Mouse (Mus musculus) embryonic facial prominence, embryonic 10.5 days (tissue): ENCODE measurements around the gene Fam171a1. TPM values are rescaled to one million over a fixed set of nuclear protein-coding genes. Genes with fewer than 3 reads are reported as not detected.
"Not testable (repeated sequence)": the region's sequence is repeated elsewhere in the genome, so short reads cannot be mapped to it uniquely, and the experiment has no call there.

Experiments
- DNase-seq: peaks from one replicate; pipeline ENCODE4 v3.0.0-alpha.2; 2017; ENCODE audit warnings: low spot score
- H3K27ac ChIP-seq: fragments of 300-500 bp; sonication (generic); replicated peaks from 2 replicates; pipeline ENCODE4 v1.5.1; 2016; ENCODE audit warnings: mild to moderate bottlenecking
- H3K27me3 ChIP-seq: fragments of 300-500 bp; sonication (generic); replicated peaks from 2 replicates; pipeline ENCODE4 v1.6.1; 2016; ENCODE audit warnings: low read depth, mild to moderate bottlenecking; ENCODE audit not compliant: poor library complexity, severe bottlenecking
- H3K36me3 ChIP-seq: fragments of 300-500 bp; sonication (generic); replicated peaks from 2 replicates; pipeline ENCODE4 v1.6.1; 2016; ENCODE audit warnings: mild to moderate bottlenecking, moderate library complexity
- H3K4me1 ChIP-seq: fragments of 300-500 bp; sonication (generic); 2 replicates; pipeline ENCODE4 v1.6.1; 2016
- H3K4me3 ChIP-seq: fragments of 300-500 bp; sonication (generic); 2 replicates; pipeline ENCODE4 v1.5.1; 2016; ENCODE audit warnings: mild to moderate bottlenecking, moderate library complexity
- H3K9me3 ChIP-seq: fragments of 300-500 bp; sonication (generic); 2 replicates; pipeline ENCODE4 v1.6.1; 2016; ENCODE audit warnings: mild to moderate bottlenecking
- WGBS: fragments of 180-500 bp; shearing (Covaris S2); methylation state at CpG from one replicate; pipeline ENCODE4 v1.1.7; 2016; 5-methylcytosine and 5-hydroxymethylcytosine counted together
- polyA plus RNA-seq: library from polyadenylated mRNA; unstranded; fragments of >200 nt; fragmentation: Nextera tagmentation; extraction: Ambion mirVana; gene quantifications from 2 replicates; pipeline ENCODE4 v1.2.1, GENCODE M21; 2016

Fam171a1 gene
- polyA plus RNA-seq, 1 experiment from 2014 or later, result 38.9 TPM

DNA sequence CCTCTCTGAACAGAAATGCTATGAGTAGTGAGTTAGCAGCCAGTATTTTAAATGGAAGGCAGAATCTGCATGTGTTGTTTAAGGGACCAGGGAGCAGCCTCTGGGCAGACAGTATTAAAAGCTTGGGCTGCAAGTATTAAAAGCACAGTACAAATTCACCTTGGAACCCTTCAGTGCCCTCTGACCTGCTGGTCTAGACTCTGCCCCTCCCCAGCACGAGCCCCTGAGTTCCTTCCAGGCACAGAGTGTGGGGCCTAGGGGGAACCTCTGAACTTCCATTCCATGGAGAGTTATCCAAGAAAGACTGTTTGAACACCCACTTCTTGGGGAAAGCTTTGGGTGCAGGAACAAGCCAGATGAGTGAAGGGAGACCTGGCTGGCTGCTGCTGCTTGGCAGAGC lies 47.6 kb downstream of the Fam171a1 start:
- no peaks in the 10 kb centered on the region for H3K36me3 ChIP-seq
- no peak overlapping the region for H3K4me3 ChIP-seq
- H3K27ac ChIP-seq, result no peak overlapping the region
- 61% methylated on average over 1 of the region's 1 CpGs for WGBS
- no peak for DNase-seq
- no peaks in the 10 kb centered on the region for H3K27me3 ChIP-seq
- H3K4me1 ChIP-seq, result peaks cover 30% of the 10 kb centered on the region
- H3K9me3 ChIP-seq, result no peaks in the 10 kb centered on the region

DNA sequence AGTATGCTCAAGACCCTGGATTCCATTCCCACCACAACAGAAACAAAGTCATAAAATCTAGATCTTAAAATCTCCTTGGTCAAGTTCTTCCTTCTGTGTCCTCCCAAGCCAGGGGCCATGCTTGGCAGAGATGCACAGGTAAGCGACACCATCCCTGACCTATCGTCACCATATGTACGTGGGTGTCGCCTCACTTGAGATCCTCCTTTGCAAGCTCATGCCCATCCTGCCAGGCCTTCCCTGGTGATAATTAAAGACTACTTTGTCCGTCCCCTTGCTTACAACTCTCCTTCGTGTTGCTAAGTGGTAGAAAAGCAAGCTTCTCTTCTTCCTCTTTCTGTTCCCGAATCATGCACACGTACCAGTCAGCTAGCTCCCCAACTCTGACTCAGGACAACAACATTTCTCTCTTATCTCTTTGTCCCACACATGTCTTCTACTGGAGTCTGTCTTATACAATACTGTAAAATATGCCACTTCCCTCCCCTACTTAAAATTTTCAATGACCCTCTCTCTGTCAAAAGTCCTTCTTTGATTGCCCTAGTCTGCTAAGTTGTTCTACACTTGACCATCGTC lies 49.6 kb downstream of the Fam171a1 start:
- DNase-seq, result no peak
- Histone ChIP-seq H3K27me3 (no peaks in the 10 kb centered on the region), H3K27ac (no peak overlapping the region), H3K4me3 (no peak overlapping the region), H3K36me3 (no peaks in the 10 kb centered on the region), H3K9me3 (no peaks in the 10 kb centered on the region), H3K4me1 (peaks cover 20% of the 10 kb centered on the region)
- WGBS, result 92% methylated on average over 9 of the region's 9 CpGs

DNA sequence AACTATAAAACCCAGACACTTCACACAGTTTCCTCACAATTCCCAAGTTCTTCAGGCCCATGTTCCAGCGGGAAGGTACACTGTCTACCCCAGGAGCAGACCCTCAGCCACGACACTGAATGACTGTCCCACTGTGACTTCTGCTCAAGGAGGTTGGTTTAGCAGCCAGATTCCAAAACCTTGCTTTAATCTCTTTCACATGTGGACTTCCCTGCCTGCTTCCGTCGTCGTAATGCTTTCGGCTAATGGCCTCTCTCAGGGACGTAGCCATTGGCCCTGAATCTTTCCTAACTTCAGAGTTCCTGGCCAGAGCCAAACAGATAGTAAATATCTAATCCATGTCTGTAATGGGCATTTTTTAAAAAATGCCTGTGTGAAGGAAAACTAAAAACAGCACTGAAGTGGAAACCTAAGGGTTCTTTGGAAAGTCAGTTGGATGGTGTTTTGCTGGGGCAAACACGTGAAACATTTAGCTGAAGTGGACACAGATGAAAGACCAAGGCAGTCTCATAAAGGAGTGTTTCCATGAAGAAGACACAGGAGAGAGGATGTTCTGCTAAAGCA lies 51.1 kb downstream of the Fam171a1 start:
- no peak overlapping the region for H3K4me3 ChIP-seq
- H3K9me3 ChIP-seq, result no peaks in the 10 kb centered on the region
- no peaks in the 10 kb centered on the region for H3K27me3 ChIP-seq
- no peak for DNase-seq
- H3K27ac ChIP-seq, result no peak overlapping the region
- peaks cover 18% of the 10 kb centered on the region for H3K4me1 ChIP-seq
- WGBS, result 69% methylated on average over 8 of the region's 8 CpGs
- no peaks in the 10 kb centered on the region for H3K36me3 ChIP-seq

DNA sequence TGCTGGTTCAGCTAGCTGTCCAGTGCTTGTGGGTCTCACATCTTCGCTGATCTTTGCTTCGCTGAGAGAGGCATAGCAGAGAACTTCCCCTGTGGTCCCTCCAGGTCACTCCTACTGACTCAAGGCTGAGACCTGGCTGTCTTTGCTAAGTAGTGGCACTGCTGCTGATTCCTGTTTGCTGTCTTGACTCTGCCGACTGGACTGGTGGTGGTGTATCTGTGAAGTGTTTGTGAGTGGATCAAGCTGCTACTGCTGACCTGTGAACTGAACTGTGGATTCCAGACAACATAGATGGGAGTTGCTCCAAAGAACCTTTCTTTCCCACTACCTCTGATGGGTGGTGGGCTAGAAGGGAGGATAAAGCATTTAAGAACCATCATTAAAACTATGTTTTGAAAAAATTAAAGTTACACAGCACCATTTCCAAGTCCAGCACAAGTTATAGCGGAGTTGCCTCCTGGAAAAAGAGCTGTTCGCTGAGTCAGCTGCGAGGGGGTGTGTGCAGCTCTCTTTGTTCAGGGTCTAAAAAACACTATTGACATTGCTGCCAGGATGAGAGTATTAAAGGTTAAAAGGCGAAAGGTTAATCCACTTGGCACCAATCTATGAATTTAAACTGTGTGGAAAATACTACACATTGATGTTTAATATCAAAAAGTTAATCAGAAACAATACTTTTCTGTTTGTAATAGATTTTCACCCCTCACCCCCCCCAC lies 52.0 kb downstream of the Fam171a1 start:
- DNase-seq, result no peak
- Histone ChIP-seq H3K9me3 (no peaks in the 10 kb centered on the region), H3K4me1 (peaks cover 18% of the 10 kb centered on the region), H3K27ac (no peak overlapping the region), H3K36me3 (no peaks in the 10 kb centered on the region), H3K27me3 (no peaks in the 10 kb centered on the region), H3K4me3 (no peak overlapping the region)
- WGBS, result 90% methylated on average over 7 of the region's 7 CpGs

DNA sequence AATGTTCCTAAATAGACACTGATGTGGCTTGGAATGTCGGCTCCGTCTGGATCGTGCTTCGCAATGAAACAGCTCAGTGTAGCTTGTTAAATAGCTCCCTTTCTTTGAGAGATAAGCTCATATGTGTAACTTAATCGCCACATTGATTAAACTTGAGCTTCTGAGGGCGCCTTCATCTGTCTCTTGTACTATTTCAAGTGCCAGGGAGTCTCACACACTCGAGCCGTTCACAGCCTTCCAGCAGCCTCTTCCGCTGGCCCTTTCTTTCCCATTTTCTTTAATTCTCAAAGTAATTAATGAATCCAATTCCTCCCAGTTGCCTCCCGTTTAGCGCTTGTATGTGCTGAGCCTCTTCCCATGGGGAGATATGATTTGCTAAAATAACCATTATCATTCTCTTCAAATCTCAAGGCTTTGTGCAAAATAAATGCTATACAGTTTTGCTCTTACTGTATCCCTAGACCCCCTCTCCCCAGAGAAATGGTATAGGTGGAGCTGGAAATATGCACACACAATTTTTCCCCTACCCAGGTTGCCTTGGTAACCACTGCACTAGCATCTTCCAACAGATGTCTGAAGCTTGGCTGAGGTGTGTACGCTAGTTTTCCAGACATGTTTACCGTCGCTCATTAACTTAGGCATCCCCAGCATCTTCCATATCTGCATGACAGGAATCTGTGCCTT lies 54.8 kb downstream of the Fam171a1 start:
- H3K9me3 ChIP-seq, result no peaks in the 10 kb centered on the region
- no peak overlapping the region for H3K27ac ChIP-seq
- DNase-seq, result no peak
- no peaks in the 10 kb centered on the region for H3K36me3 ChIP-seq
- no peak overlapping the region for H3K4me3 ChIP-seq
- H3K27me3 ChIP-seq, result no peaks in the 10 kb centered on the region
- H3K4me1 ChIP-seq, result peaks cover 17% of the 10 kb centered on the region; the same call in 1 of the 2 replicates
- WGBS, result 91% methylated on average over 14 of the region's 14 CpGs

DNA sequence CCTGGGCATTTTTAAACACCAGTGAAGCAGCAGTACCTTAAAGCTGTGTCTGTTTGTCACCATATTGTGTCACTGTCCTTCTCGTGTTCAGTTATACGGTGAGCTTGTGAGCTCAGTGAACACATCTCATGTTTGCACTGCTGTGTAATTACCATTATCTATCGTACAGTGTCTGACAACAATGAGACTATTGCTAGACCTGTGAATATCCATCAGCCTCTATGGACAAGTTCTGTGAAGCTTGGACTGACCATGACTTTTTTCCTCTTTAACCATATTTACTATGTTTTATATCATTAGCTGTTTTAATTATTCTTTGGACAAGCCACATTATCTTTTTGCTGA lies 55.4 kb downstream of the Fam171a1 start:
- H3K9me3 ChIP-seq, result no peaks in the 10 kb centered on the region
- no peak for DNase-seq
- no peaks in the 10 kb centered on the region for H3K27me3 ChIP-seq
- no peaks in the 10 kb centered on the region for H3K36me3 ChIP-seq
- H3K4me3 ChIP-seq, result no peak overlapping the region
- 87% methylated on average over 3 of the region's 3 CpGs for WGBS
- no peak overlapping the region for H3K27ac ChIP-seq
- H3K4me1 ChIP-seq, result peaks cover 17% of the 10 kb centered on the region; the same call in 1 of the 2 replicates

DNA sequence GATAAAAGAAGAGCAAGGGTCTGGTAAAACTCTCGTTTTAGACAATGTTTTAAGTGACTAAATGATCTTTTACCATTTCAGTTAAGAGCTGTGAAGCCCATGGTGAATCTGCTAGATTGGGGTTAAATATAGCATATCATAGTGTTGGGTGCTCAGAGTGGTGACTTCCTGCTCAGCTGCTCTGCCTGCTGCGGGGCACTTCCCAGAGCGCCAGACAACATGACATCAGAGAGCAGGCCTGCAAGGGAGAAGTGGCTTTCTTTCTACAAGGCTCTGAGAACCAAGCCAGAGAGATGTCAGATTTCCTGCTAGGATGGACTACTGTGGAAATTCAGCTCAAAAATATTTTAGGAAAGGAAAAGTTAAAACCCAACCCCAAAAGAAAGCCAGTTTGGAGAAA lies 57.8 kb downstream of the Fam171a1 start:
- DNase-seq, result no peak
- WGBS, result 63% methylated on average over 3 of the region's 3 CpGs
- no peaks in the 10 kb centered on the region for H3K9me3 ChIP-seq
- H3K4me1 ChIP-seq, result 0 out of 2 replicates have a peak, but pooled peaks cover 2% of the 10 kb centered on the region
- H3K27ac ChIP-seq, result no peak overlapping the region
- no peaks in the 10 kb centered on the region for H3K36me3 ChIP-seq
- H3K27me3 ChIP-seq, result no peaks in the 10 kb centered on the region
- H3K4me3 ChIP-seq, result no peak overlapping the region

DNA sequence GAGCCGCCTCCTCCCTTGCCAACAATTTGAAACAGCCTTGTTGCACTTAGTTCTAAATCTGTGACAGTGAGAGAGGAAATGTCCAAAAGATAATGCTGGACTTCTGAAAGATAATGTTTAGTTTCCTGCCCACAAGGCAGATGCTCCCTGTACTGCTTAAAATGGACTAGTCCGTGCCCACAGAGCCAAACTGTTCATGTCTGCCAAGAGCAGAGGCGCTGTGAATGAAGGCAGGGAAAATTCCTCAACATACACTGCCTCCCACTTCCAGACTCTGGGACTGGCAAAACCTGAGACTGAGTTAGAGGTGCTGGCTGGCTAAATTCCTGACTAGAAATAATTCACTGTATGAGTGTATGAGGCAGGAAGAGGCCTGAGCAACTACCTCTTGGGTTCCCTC lies 58.6 kb downstream of the Fam171a1 start:
- no peaks in the 10 kb centered on the region for H3K27me3 ChIP-seq
- no peaks in the 10 kb centered on the region for H3K9me3 ChIP-seq
- 88% methylated on average over 3 of the region's 3 CpGs for WGBS
- 0 out of 2 replicates have a peak, but pooled peaks cover 2% of the 10 kb centered on the region for H3K4me1 ChIP-seq
- no peak for DNase-seq
- no peak overlapping the region for H3K4me3 ChIP-seq
- H3K36me3 ChIP-seq, result no peaks in the 10 kb centered on the region
- H3K27ac ChIP-seq, result no peak overlapping the region

DNA sequence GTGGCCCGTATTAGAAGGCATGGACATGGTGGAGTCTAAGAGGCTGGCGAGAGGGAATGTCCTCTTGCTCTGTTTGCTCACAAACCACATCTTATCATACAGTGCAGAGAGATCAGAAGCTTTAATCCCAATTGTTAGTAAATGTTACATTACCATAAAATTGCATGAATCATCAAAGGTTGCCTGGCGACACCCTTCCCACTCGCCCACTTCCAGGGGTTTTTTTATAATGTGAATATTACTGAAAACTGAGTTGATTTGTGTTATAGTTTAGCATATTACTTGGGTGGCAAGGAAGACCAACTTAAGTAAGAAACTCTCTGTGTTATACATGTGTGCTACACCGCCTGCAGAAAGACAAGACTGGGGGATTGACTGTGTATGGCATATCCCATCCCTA lies 60.9 kb downstream of the Fam171a1 start:
- peaks cover 21% of the 10 kb centered on the region; the same call in 1 of the 2 replicates for H3K36me3 ChIP-seq
- no peaks in the 10 kb centered on the region for H3K9me3 ChIP-seq
- no peaks in the 10 kb centered on the region for H3K27me3 ChIP-seq
- H3K27ac ChIP-seq, result no peak overlapping the region
- 95% methylated on average over 5 of the region's 5 CpGs for WGBS
- no peak overlapping the region for H3K4me3 ChIP-seq
- DNase-seq, result no peak
- peaks cover 6% of the 10 kb centered on the region; the same call in 1 of the 2 replicates for H3K4me1 ChIP-seq

DNA sequence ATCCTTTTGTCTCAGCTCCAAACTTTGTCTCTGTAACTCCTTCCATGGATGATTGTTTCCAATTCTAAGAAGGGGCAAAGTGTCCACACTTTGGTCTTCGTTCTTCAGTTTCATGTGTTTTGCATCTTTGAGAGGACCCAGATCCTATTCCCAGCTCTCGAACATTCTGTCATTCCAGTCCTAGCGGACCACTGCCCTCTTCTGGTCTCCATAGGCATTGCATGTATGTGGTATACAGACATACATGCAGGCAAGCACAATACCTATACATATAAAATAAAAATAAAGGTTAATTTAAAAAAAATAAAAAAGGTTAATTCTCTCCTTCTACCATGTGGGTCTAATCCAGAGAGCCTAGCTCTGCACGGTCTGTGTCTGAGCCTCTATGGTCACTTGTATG lies 62.0 kb downstream of the Fam171a1 start:
- not testable (repeated sequence) for H3K9me3 ChIP-seq, H3K27me3 ChIP-seq, H3K27ac ChIP-seq, H3K4me3 ChIP-seq, DNase-seq, H3K4me1 ChIP-seq
- peaks cover 26% of the 10 kb centered on the region; the same call in 1 of the 2 replicates for H3K36me3 ChIP-seq
- 94% methylated on average over 4 of the region's 4 CpGs for WGBS

DNA sequence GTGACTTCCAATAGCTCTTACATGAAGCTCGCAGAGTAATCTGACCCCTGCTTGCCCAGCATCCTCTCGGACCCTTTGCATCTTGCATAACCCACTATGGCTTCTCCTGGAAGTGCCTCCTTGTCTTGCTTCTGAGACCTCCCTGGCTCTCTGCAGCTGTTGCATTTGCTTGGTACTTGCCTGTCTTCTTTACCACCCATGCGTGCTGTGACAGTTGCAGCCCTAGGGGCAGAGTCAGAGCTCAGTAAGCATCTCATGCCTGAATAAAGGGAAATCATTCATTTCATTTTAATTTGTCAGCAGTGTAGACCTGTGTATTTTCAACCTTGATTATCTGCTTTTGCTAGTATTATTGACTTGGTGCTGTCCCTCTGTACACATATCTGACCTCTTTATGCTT lies 62.7 kb downstream of the Fam171a1 start:
- Histone ChIP-seq H3K27me3 (no peaks in the 10 kb centered on the region), H3K4me3 (no peak overlapping the region), H3K4me1 (peaks cover 5% of the 10 kb centered on the region; the same call in 1 of the 2 replicates), H3K36me3 (peaks cover 26% of the 10 kb centered on the region; the same call in 1 of the 2 replicates), H3K9me3 (no peaks in the 10 kb centered on the region), H3K27ac (no peak overlapping the region)
- no peak for DNase-seq
- WGBS, result 79% methylated on average over 3 of the region's 3 CpGs

DNA sequence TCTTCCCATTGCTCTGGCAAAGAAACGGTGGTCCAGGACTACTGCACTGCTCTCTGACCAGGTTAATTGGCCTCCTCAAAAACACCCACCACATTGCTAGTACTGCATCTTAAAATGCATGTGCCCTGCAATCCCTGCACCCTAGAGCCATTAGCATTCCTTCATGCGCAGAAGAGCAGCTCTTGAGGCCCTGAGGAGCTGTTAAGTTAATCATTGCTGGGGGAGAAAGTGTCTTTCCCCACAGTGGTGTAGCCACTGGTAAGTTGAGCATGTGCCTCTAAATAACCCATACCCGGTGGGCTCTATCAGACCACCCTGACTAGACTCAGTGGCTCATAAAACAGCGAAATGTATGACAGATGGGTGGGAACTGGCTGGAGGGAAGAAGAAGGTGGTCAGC lies 66.5 kb downstream of the Fam171a1 start:
- DNase-seq, result no peak
- H3K27ac ChIP-seq, result no peak overlapping the region
- H3K36me3 ChIP-seq, result peaks cover 31% of the 10 kb centered on the region; the same call in 1 of the 2 replicates
- peaks cover 4% of the 10 kb centered on the region; the same call in 1 of the 2 replicates for H3K4me1 ChIP-seq
- H3K4me3 ChIP-seq, result no peak overlapping the region
- WGBS, result 90% methylated on average over 4 of the region's 4 CpGs
- H3K27me3 ChIP-seq, result no peaks in the 10 kb centered on the region
- H3K9me3 ChIP-seq, result no peaks in the 10 kb centered on the region
